Mouse (Mus musculus) MEL (cell line): ENCODE measurements at regions not wholly inside any gene's neighbourhood (a gene's known extent, or its start where the extent isn't known, plus 50 kb on each side); places are given as distances from the start of the nearest gene placed in this dataset.

Source experiments
- CTCF ChIP-seq, 3 experiments: IDR thresholded peaks in 2 of 3; conservative IDR thresholded peaks in 1 of 3; 2 replicates each; pipeline ENCODE4 v1.5.1; 2011 to 2012; ENCODE audit warnings: low read length in 3 of 3, low read depth in 2 of 3, mild to moderate bottlenecking in 2 of 3, improper control_type of control experiment in 1 of 3, inconsistent platforms in 1 of 3, mixed read lengths in 1 of 3, moderate library complexity in 1 of 3; ENCODE audit not compliant: control insufficient read depth in 1 of 3, insufficient read depth in 1 of 3, poor library complexity in 1 of 3, severe bottlenecking in 1 of 3
- EP300 ChIP-seq, 2 experiments: IDR thresholded peaks; 2 replicates each; pipeline ENCODE4 v1.6.1; 2011; ENCODE audit warnings: improper control_type of control experiment in 2 of 2, low read length in 2 of 2, low read depth in 1 of 2, mild to moderate bottlenecking in 1 of 2
- GATA1 ChIP-seq: IDR thresholded peaks from 2 replicates; pipeline ENCODE4 v1.6.1; 2011; ENCODE audit warnings: low read depth, low read length, improper control_type of control experiment
- HCFC1 ChIP-seq: IDR thresholded peaks from 2 replicates; pipeline ENCODE4 v1.6.1; 2012; ENCODE audit warnings: low read depth, mild to moderate bottlenecking, inconsistent platforms, low read length, improper control_type of control experiment, moderate library complexity
- POLR2AphosphoS2 ChIP-seq: IDR thresholded peaks from 2 replicates; pipeline ENCODE4 v1.6.1; 2011; ENCODE audit warnings: low read length, improper control_type of control experiment
- POLR2AphosphoS5 ChIP-seq: IDR thresholded peaks from 2 replicates; pipeline ENCODE4 v1.6.1; 2012; ENCODE audit warnings: low read depth, borderline replicate concordance, mild to moderate bottlenecking, inconsistent platforms, low read length, moderate library complexity, mixed read lengths
- TAL1 ChIP-seq: IDR thresholded peaks from 2 replicates; pipeline ENCODE4 v1.6.1; 2012; ENCODE audit warnings: mild to moderate bottlenecking, inconsistent platforms, low read length, moderate library complexity, mixed read lengths
- USF1 ChIP-seq: IDR thresholded peaks from 2 replicates; pipeline ENCODE4 v1.6.1; 2014; ENCODE audit warnings: low read depth, mild to moderate bottlenecking, inconsistent platforms, low read length, improper control_type of control experiment, moderate library complexity
- ZMIZ1 ChIP-seq: IDR thresholded peaks from 2 replicates; pipeline ENCODE4 v1.6.1; 2012; ENCODE audit warnings: low read depth, mild to moderate bottlenecking, inconsistent platforms, low read length, improper control_type of control experiment, moderate library complexity

DNA sequence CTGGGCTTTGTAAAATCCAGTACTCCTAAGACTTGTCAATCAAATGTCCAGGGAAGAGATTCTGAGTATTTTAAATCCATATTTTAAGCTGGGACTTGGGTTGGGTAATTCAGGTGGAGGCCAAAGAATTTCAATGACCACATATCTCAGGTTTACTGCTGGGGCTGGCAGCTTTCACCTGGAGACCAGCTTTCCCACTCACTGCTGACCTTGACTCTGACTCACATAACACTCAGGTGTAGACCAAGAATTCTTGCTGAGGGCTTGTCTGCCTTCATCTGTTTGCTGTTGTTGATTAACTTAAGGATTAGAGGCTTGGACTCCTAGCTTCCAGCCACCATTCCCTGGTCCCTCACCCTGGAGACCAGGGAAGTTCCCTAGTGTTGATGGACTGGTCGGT is 209.5 kb downstream of the Pmp22 start:
- no peak for TF ChIP-seq CTCF (IDR thresholded peaks at IDR 0.05 in 2 of 3, conservative IDR thresholded peaks at IDR 0.05 in 1 of 3; ENCODE audit: control insufficient read depth in 1 of 3, insufficient read depth in 1 of 3, low read depth in 2 of 3, low read length in 3 of 3, poor library complexity in 1 of 3, severe bottlenecking in 1 of 3)
- TF ChIP-seq HCFC1, result no peak
- no peak for TF ChIP-seq EP300 (IDR thresholded peaks at IDR 0.05; ENCODE audit: low read depth in 1 of 2, low read length in 2 of 2)
- TF ChIP-seq TAL1, result no peak
- no peak for TF ChIP-seq ZMIZ1
- no peak for TF ChIP-seq POLR2AphosphoS5
- TF ChIP-seq USF1, result no peak
- TF ChIP-seq POLR2AphosphoS2, result no peak
- TF ChIP-seq GATA1, result no peak
